Mouse (Mus musculus) cortical plate, adult 2 months (tissue): ENCODE measurements around the gene Arhgef33. TPM values are rescaled to one million over a fixed set of nuclear protein-coding genes. Genes with fewer than 3 reads are reported as not detected.
A peak's percentile ranks its signal among the peaks of the same experiment; 100 is the strongest.

ENCODE experiments used
- H3K27ac ChIP-seq: fragments of 200-500 bp; 2 replicates; pipeline ENCODE4 v1.5.1; 2012; ENCODE audit warnings: low read length, control low read depth, inconsistent platforms; ENCODE audit not compliant: insufficient read depth
- H3K4me1 ChIP-seq: fragments of 200-500 bp; 2 replicates; pipeline ENCODE4 v1.6.1; 2011; ENCODE audit warnings: low read length; ENCODE audit not compliant: control insufficient read depth, insufficient read depth
- H3K4me3 ChIP-seq: fragments of 200-500 bp; 2 replicates; pipeline ENCODE4 v1.5.1; 2011; ENCODE audit warnings: mild to moderate bottlenecking, low read length, control low read depth; ENCODE audit not compliant: insufficient read depth
- CTCF ChIP-seq: fragments of 200-500 bp; IDR thresholded peaks from 2 replicates; pipeline ENCODE4 v1.5.1; 2011; ENCODE audit warnings: mild to moderate bottlenecking, control low read depth, low read length; ENCODE audit not compliant: insufficient read depth; ENCODE audit errors: extremely low read depth
- POLR2A ChIP-seq: fragments of 200-500 bp; IDR thresholded peaks from 2 replicates; pipeline ENCODE4 v1.6.1; 2011; ENCODE audit warnings: mild to moderate bottlenecking, low read length, control low read depth; ENCODE audit not compliant: insufficient read depth; ENCODE audit errors: extremely low read depth
- polyA plus RNA-seq: library from polyadenylated mRNA; depleted of rRNA; stranded (reverse); fragments of >200 nt; gene quantifications from 2 replicates; pipeline ENCODE4 v1.2.3, GENCODE M21; 2012

Gene Arhgef33
- polyA plus RNA-seq, 1 experiment = 2.8 TPM

DNA sequence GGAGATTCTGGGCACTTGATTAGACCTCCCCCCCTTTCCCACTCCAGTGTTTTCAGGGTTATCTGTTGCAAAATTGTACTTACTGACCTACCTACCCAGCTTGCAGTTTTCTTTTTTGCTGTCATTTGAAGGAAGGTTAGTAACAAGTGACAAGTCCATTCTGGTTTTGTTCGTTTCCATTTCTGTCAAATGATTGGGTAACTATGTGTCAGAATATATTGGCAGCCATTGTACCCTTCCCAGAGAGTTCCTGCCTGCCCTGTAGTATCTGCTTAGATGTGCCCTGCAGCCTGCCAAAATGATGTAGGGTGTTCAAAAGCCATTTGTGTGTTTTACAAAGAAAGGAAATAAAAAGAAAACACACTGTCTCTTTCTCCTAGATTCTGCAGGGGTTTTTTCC, 78.5 kb downstream of the Arhgef33 start:
- TF ChIP-seq CTCF (no peak), POLR2A (no peak)
- Histone ChIP-seq H3K27ac (no peak overlapping the region), H3K4me1 (no peaks in the 10 kb centered on the region), H3K4me3 (no peak overlapping the region)

DNA sequence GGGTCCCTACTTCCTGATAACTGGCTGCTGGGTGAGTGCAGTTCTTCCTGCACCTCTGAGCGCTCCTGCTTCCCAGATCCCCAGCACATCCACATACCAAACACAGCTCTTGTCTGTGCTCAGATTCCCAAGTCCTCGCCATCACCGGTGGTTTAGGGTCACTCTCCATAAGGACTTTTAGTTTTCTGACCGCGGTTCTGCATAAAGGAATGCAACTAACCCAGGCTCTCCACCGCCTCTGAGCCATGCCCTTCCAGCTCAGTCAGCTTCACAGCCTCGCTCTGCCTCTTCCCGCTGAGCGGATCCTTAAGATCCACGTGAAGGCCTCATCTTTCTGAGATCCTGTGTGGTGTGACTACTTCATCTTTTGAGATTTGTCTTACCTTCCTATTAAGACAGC, 82.8 kb downstream of the Arhgef33 start:
- no peaks in the 10 kb centered on the region for H3K4me1 ChIP-seq
- no peak overlapping the region for H3K27ac ChIP-seq
- no peak overlapping the region for H3K4me3 ChIP-seq
- TF ChIP-seq POLR2A (no peak), CTCF (no peak)

DNA sequence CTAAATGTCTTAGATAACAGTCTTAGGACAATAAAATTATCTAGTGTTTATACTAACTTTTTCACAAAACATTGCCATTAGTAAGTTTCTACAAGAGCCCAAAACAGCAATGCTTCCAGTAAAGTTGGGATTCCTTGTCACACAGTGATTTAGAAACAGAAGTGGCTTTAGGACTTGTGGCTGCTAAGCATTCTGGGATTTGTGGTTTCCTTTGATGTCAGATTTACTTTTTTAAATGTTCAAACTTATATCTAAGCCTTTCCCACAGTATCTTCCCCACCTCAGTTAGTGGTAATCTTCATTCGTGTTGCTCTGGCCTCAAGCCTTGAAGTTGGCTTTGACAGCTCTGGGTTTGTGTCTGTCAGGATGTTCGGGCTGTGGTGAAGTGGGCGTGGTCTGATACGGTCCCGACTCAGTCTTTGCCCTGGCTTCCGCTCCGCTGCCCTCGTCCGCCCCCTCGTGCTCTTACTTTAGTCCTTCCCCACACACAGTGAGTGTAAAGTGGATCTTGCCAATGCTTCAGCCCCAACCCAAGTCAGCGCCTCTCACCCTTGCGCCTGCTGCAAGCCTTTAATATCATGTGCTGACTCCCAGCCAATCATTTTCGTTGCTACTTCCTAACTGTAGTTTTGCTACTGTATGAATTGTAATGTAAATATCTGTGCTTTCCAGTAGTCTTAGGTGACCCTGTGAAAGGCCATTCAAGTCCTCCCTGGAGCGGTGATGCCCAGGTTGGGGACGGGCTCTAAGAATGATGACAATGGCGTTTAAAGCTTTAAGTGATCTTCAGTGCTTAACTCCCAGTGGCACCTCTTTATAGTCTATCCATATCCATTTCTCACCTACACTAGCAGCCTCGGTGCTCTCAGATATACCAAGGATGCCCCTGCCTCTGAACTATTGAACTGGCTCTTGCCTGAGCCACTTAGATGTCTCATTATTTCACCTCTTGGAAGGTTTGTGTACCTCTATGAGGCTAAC, 84.5 kb downstream of the Arhgef33 start:
- no peaks in the 10 kb centered on the region for H3K4me1 ChIP-seq
- H3K27ac ChIP-seq = no peak overlapping the region
- TF ChIP-seq POLR2A (no peak), CTCF (no peak)
- peak overlapping the region; percentile 52 for H3K4me3 ChIP-seq

DNA sequence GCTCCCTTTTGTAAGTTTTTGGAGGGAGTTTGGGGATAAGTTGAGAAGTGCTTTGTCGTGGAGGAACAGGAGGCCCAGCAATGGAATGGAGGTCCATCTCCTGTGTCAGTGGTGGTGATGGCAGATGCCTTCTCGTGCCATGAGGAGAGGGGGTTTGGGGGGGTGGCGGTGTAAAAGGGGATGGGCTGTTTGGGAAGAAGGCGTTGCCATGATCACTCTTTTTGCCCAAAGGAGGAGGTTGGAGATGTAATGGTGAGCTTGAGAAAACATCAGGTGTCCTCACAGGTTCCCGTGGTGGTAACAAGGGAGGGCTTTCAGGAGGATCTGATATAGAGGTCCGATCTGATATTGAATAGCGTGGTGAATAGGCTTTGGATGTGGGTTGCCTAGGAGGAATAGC, 91.0 kb downstream of the Arhgef33 start:
- H3K4me1 ChIP-seq = no peaks in the 10 kb centered on the region
- H3K27ac ChIP-seq = no peak overlapping the region
- no peak overlapping the region for H3K4me3 ChIP-seq
- TF ChIP-seq POLR2A = no peak
- TF ChIP-seq CTCF = no peak

DNA sequence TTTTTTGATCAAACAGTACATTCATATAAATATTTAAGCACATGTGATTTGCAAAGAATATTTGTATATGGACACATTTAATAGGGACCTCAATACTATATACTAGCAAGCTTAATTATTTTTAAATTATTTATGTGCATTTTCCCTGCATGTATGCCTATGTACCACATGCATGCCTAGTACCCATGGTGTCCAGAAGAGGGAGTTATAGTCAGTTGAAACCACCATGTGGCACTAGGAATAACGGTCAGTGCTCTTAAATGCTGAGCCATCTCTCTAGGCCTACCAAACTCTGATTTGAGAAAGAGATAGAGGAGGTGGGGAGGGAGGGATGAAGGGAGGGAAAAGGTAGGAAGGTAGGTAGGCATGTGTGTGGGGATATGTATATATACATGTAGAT, 104.0 kb downstream of the Arhgef33 start:
- no peak for TF ChIP-seq CTCF
- Histone ChIP-seq H3K4me3 (no peak overlapping the region), H3K27ac (no peak overlapping the region), H3K4me1 (no peaks in the 10 kb centered on the region)

DNA sequence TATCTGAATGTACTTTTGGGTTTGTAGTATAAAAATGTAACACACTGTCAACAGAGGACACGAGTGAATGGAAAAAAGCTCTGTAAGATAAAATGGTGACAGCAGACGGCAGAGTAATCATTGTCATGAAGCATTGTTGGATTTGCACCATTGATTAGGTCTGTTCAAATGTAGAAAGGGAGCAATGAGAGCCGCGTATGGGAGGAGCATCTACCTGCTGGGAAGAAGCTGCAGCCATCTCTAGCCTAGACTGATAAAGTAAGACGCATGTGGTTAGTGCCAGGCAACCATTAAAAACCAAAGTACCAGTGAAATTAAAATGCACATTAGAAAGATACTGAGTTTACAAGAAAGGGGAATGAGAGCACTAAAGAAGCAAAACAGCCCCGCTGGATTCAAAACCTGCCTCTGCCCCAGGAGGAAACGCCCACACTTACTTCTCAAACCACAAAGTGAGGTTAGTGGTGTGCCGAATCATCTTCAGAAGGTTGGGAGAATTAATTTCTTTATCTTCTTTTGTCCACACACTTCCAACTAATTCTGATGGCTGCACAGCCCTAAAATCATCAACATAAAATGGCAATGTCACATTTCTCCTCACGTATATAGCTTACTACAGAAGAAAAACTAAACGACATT, 111.5 kb downstream of the Arhgef33 start:
- Histone ChIP-seq H3K4me1 (no peaks in the 10 kb centered on the region), H3K27ac (no peak overlapping the region), H3K4me3 (no peak overlapping the region)
- TF ChIP-seq POLR2A (no peak), CTCF (no peak)

DNA sequence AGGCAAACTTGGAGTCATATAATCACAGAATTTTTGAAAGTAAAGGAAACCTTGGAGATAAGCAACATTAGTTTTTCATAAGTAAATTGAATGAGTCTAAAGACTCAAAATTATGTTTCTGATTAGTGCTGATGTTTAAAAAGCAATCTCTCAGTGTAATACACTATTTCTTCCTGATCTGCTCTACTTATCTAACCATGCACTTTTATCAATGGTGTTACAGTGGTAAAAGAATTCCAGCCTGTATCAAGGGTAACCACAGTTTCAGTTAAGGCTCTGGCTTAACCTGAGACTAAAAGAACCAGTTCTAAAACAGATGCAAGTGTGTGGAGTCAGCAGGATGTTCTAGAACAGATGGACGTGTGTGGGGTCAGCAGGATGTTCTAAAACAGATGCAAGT, 113.8 kb downstream of the Arhgef33 start:
- Histone ChIP-seq H3K4me1 (no peaks in the 10 kb centered on the region), H3K4me3 (no peak overlapping the region), H3K27ac (no peak overlapping the region)
- TF ChIP-seq CTCF = no peak
- TF ChIP-seq POLR2A = no peak

DNA sequence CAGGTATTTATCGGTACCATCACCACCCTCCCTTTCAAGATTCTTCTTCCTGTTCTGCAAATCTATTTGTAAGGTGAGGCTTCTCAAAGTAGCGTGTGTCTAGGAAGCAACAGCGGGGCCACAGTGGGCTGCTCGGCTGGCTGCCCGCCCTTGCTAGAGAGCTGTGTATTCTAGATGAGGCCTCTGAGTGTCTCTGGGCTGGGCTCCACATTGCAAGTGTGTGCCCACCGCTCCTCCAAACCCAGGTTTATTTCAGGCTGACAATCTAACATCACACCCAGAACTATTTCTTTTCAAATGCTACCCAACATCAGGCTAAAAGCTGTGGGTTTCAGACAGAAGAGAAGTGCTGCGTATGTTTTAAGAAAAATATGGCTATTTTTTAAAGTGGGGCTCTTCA, 119.0 kb downstream of the Arhgef33 start:
- Histone ChIP-seq H3K4me3 (no peak overlapping the region), H3K4me1 (peaks cover 7% of the 10 kb centered on the region), H3K27ac (peak overlapping the region; percentile 57)
- no peak for TF ChIP-seq CTCF
- TF ChIP-seq POLR2A = no peak

DNA sequence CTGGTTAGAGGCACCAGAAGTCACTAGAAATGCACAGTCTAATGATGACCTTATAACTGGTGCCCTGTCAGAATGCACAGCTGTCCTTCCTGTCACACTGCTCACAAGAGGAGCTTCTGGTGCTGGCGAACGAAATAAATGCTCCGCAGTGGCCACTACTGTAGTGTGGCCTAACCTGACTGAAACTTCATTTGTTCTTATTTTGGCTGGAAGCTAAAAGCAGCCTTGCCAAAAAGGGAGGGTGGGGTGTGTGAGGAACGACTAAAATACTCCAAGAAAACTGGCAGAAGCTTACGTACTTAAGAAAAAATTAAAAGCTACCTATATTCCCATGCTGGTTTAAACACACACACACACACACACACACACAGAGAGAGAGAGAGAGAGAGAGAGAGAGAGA, 119.7 kb downstream of the Arhgef33 start:
- peak overlapping the region; percentile 57 for H3K27ac ChIP-seq
- no peak for TF ChIP-seq POLR2A
- no peak for TF ChIP-seq CTCF
- H3K4me1 ChIP-seq = peaks cover 7% of the 10 kb centered on the region
- H3K4me3 ChIP-seq = no peak overlapping the region

DNA sequence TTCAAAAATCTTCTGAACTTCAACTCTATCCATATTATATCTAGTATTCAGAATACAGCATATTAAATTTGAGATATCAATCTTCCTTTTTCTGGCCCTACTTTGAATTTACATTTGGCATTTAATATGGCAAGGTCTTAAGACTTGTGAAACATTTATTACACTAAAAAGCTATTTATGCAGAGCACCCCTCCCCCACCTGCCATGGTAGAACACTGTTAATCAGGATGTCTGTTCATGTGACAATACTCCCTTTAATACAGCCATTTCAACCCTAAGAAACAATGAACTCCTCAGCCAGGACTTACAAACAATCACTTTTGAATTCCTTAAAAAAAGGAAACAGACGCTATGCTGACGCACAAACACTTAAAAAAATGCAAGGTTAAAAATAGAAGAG, 120.8 kb downstream of the Arhgef33 start:
- no peak for TF ChIP-seq CTCF
- TF ChIP-seq POLR2A = no peak
- Histone ChIP-seq H3K4me3 (no peak overlapping the region), H3K27ac (peak overlapping the region; percentile 88), H3K4me1 (peaks cover 9% of the 10 kb centered on the region)
